Mouse (Mus musculus): ENCODE measurements around the gene Cerk. TPM values are rescaled to one million over a fixed set of nuclear protein-coding genes. Genes with fewer than 3 reads are reported as not detected.
A peak's percentile ranks its signal among the peaks of the same experiment; 100 is the strongest.
"Not testable (repeated sequence)": the region's sequence is repeated elsewhere in the genome, so short reads cannot be mapped to it uniquely, and the experiment has no call there.

Gene Cerk
- polyA plus RNA-seq, 1 experiment from 2014 or later: 12.4 TPM

DNA sequence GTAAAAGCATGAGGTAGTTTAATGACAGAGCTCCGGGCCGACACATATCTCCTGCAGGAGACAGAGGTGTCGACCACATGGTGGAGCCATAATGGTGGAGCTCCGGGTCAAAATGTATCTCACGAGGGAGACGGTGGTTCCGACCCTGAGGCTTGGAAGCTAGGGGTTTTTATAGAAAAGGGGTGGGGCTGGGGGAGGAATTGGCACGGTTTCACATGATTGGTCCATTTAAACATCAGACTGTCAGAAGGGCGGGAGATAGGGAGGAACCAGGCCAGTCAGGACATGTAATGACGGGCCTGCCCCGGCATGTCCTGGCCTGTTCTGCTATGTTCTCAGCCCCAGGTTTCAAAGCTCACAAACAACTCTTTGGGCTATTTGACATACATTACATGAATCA, 36.0 kb upstream of the Cerk start:
- ATAC-seq (replicated peaks; ENCODE audit: low FRiP score); H3K4me3 ChIP-seq (replicated peaks); H3K36me3 ChIP-seq; H3K9ac ChIP-seq; H3K27ac ChIP-seq; H3K9me3 ChIP-seq (replicated peaks); H3K4me2 ChIP-seq; H3K27me3 ChIP-seq: not testable (repeated sequence)
- 78% methylated on average over 11 of the region's 11 CpGs for WGBS
- H3K4me1 ChIP-seq: peaks cover 23% of the 10 kb centered on the region

GRCm38 (mm10) chr15:86221369-86221768, 35.4 kb upstream of the Cerk start:
- H3K9ac ChIP-seq: no peak overlapping the region
- H3K27me3 ChIP-seq: no peaks in the 10 kb centered on the region
- WGBS: 85% methylated on average over 4 of the region's 4 CpGs
- no peak overlapping the region for H3K4me2 ChIP-seq
- H3K9me3 ChIP-seq (replicated peaks): no peaks in the 10 kb centered on the region
- no peak overlapping the region for H3K4me3 ChIP-seq (replicated peaks)
- peaks cover 23% of the 10 kb centered on the region for H3K4me1 ChIP-seq
- no peak for ATAC-seq (replicated peaks; ENCODE audit: low FRiP score)
- peaks cover 4% of the 10 kb centered on the region; the same call in 1 of the 2 replicates for H3K36me3 ChIP-seq
- H3K27ac ChIP-seq: no peak overlapping the region

DNA sequence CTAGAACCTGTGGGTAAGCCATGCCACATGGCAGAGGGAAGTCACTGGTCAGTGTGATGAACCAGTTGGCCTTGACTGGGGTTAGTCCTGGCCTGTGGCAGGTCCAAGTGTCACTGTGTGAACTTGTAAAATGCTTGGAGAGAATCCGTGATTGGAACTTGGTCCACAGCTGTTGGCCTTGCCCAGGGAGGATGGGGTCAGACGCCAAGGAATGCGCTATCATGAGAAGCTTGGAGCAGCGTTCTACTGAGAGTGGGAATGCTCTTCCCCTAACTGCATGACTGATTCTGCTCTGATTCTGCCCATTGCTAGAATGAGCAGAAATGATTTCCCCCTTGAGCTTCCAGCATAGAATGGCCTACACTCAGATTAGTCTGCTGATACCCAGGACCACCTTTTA, 34.8 kb upstream of the Cerk start:
- ATAC-seq (replicated peaks; ENCODE audit: low FRiP score): peak; percentile 33
- Histone ChIP-seq H3K9ac (no peak overlapping the region), H3K27ac (peak overlapping the region; percentile 51; the same call in 1 of the 2 replicates), H3K36me3 (peaks cover 4% of the 10 kb centered on the region; the same call in 1 of the 2 replicates), H3K9me3 (replicated peaks) (no peaks in the 10 kb centered on the region), H3K27me3 (no peaks in the 10 kb centered on the region), H3K4me3 (replicated peaks) (no peak overlapping the region), H3K4me1 (peaks cover 23% of the 10 kb centered on the region), H3K4me2 (no peak overlapping the region)
- WGBS: 49% methylated on average over 4 of the region's 4 CpGs

- H3K4me3 ChIP-seq (replicated peaks): no peak overlapping the region
- 59% methylated on average over 5 of the region's 5 CpGs for WGBS
- peaks cover 4% of the 10 kb centered on the region; the same call in 1 of the 2 replicates for H3K36me3 ChIP-seq
- no peak overlapping the region for H3K4me2 ChIP-seq
- H3K27me3 ChIP-seq: no peaks in the 10 kb centered on the region
- H3K27ac ChIP-seq: peak overlapping the region; percentile 51
- H3K9ac ChIP-seq: no peak overlapping the region
- peak; percentile 75 for ATAC-seq (replicated peaks; ENCODE audit: low FRiP score)
- H3K9me3 ChIP-seq (replicated peaks): no peaks in the 10 kb centered on the region
- H3K4me1 ChIP-seq: peaks cover 24% of the 10 kb centered on the region
Measured at GRCm38 (mm10) chr15:86220229-86220630, 34.3 kb upstream of the Cerk start.

- Histone ChIP-seq H3K9ac (no peak overlapping the region), H3K4me1 (peaks cover 30% of the 10 kb centered on the region), H3K4me3 (replicated peaks) (no peak overlapping the region), H3K9me3 (replicated peaks) (no peaks in the 10 kb centered on the region), H3K4me2 (no peak overlapping the region), H3K27me3 (no peaks in the 10 kb centered on the region), H3K36me3 (peaks cover 4% of the 10 kb centered on the region; the same call in 1 of the 2 replicates), H3K27ac (peak overlapping the region; percentile 51; the same call in 1 of the 2 replicates)
- no peak for ATAC-seq (replicated peaks; ENCODE audit: low FRiP score)
- WGBS: 62% methylated on average over 7 of the region's 7 CpGs
Measured at GRCm38 (mm10) chr15:86219534-86220228, 33.7 kb upstream of the Cerk start.

- not testable (repeated sequence) for H3K36me3 ChIP-seq; H3K9ac ChIP-seq; H3K4me2 ChIP-seq; H3K4me3 ChIP-seq (replicated peaks); ATAC-seq (replicated peaks; ENCODE audit: low FRiP score); H3K9me3 ChIP-seq (replicated peaks); H3K27me3 ChIP-seq; H3K27ac ChIP-seq
- H3K4me1 ChIP-seq: peaks cover 47% of the 10 kb centered on the region
- 83% methylated on average over 9 of the region's 9 CpGs for WGBS
Measured at GRCm38 (mm10) chr15:86216641-86217040, 30.7 kb upstream of the Cerk start.

GRCm38 (mm10) chr15:86214549-86215201, 28.7 kb upstream of the Cerk start:
- H3K9ac ChIP-seq: peak overlapping the region; percentile 88
- H3K27ac ChIP-seq: peak overlapping the region; percentile 93
- H3K4me3 ChIP-seq (replicated peaks): peak overlapping the region; percentile 80
- ATAC-seq (replicated peaks; ENCODE audit: low FRiP score): peak; percentile 50; the same call in 1 of the 2 replicates
- WGBS: 11% methylated on average over 25 of the region's 25 CpGs
- no peaks in the 10 kb centered on the region for H3K9me3 ChIP-seq (replicated peaks)
- H3K4me2 ChIP-seq: peak overlapping the region; percentile 96
- H3K36me3 ChIP-seq: peaks cover 10% of the 10 kb centered on the region; the same call in 1 of the 2 replicates
- H3K4me1 ChIP-seq: peaks cover 33% of the 10 kb centered on the region
- no peaks in the 10 kb centered on the region for H3K27me3 ChIP-seq

DNA sequence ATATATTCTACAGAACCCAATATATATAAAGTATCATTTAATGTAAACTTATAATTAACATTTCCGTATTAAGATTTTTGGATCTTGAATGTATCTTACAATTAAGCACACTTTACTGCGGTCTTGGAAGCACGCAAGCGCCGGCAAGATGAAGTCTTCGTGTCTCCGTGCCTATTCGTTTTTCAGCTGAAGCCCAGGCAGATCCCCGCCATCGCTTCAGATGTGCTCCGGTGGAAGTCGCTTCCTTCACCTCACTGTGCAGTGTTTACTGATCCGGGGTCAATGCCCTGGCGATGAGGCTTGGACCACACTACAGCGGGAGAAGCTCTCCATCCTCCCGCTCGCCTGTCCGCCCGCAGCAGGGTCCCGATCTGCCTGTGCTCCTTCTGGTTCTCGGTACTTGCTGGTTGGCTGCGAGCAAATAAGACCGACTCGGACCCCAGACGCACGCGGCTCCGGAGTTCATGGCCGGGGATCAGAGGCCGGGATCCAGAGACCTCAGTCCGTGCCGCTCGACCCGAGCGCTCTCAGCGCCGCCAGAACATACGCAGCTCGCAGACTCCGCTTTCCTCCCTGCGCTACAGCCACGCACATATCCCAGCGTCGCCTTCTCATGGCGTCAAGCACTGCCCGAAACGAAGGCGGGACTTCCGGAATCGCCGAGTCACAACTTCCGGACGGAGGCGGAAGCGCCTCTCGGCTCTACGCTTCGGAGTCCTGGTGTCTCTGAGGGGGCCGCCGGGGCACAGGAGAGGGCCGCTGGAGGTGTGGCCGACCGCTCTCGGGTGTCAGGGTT, 28.0 kb upstream of the Cerk start, which contains the start of gene Tbc1d22a:
Gene Tbc1d22a, plus strand, starts transcription at position 707 of the 796 bp plus-strand sequence.
- Histone ChIP-seq H3K4me2 (peak within 1 kb of the TSS; percentile 96), H3K36me3 (peaks cover 10% of the 10 kb centered on the region; the same call in 1 of the 2 replicates), H3K27ac (peak within 1 kb of the TSS; percentile 93), H3K27me3 (no peaks in the 10 kb centered on the region), H3K4me3 (replicated peaks) (peak within 1 kb of the TSS; percentile 80), H3K4me1 (peaks cover 26% of the 10 kb centered on the region), H3K9ac (peak within 1 kb of the TSS; percentile 88), H3K9me3 (replicated peaks) (no peaks in the 10 kb centered on the region)
- ATAC-seq (replicated peaks; ENCODE audit: low FRiP score): peak; percentile 94
- WGBS: under 1% methylated on average over 64 of the region's 64 CpGs

DNA sequence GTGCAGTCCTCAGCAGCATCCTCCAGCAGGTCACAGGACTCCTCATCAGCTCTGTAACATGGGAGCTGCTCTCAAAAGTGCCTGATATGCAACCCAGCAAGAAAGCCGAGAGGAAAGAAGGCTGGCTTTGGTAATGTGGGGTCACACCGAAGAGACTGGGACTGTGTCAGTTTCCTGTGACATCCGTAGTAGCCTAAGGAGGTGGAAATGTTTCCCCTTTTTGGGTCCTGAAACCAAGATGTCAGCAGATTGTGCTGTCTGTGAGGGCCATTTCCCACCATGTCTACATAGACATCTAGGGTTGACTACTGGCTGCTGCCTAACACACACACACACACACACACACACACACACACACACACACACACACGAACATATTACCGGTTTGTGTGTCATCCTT, 26.3 kb upstream of the Cerk start:
- not testable (repeated sequence) for H3K9me3 ChIP-seq (replicated peaks); H3K27me3 ChIP-seq; H3K4me3 ChIP-seq (replicated peaks); H3K4me2 ChIP-seq; ATAC-seq (replicated peaks; ENCODE audit: low FRiP score); H3K9ac ChIP-seq; H3K36me3 ChIP-seq; H3K27ac ChIP-seq
- H3K4me1 ChIP-seq: peaks cover 25% of the 10 kb centered on the region
- 88% methylated on average over 5 of the region's 5 CpGs for WGBS

GRCm38 (mm10) chr15:86206385-86206784, 20.4 kb upstream of the Cerk start:
- Histone ChIP-seq H3K27ac (peak overlapping the region; percentile 72), H3K36me3 (0 out of 2 replicates have a peak, but pooled peaks cover 4% of the 10 kb centered on the region), H3K4me3 (replicated peaks) (no peak overlapping the region), H3K9ac (no peak overlapping the region), H3K4me1 (peaks cover 31% of the 10 kb centered on the region), H3K9me3 (replicated peaks) (no peaks in the 10 kb centered on the region), H3K4me2 (no peak overlapping the region), H3K27me3 (no peaks in the 10 kb centered on the region)
- 61% methylated on average over 4 of the region's 4 CpGs for WGBS
- no peak for ATAC-seq (replicated peaks; ENCODE audit: low FRiP score)

DNA sequence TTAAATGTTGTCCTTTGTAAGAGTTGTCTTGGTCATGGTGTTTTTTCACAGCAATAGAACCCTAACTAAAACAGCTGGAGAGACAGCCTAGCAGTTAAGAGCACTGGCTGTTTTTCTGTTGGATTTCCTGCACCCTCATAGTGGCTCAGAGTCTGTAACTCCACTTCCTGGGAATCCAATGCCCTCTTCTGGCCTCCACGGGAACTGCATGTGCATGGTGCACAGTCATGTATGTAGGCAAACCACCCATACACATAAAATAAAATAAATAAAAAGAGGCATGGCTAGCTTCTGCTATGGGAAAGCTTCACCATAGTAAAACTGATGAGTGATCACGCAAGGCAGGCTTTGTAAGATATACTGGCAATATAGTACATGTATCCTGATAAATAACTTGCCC, 19.4 kb upstream of the Cerk start:
- H3K4me1 ChIP-seq: peaks cover 42% of the 10 kb centered on the region
- H3K4me2 ChIP-seq: no peak overlapping the region
- no peak overlapping the region for H3K27ac ChIP-seq
- ATAC-seq (replicated peaks; ENCODE audit: low FRiP score): no peak
- 0 out of 2 replicates have a peak, but pooled peaks cover under 1% of the 10 kb centered on the region for H3K36me3 ChIP-seq
- H3K9ac ChIP-seq: no peak overlapping the region
- WGBS: 63% methylated on average over 2 of the region's 2 CpGs
- no peaks in the 10 kb centered on the region for H3K9me3 ChIP-seq (replicated peaks)
- H3K27me3 ChIP-seq: no peaks in the 10 kb centered on the region
- H3K4me3 ChIP-seq (replicated peaks): no peak overlapping the region

All from kidney, embryonic 15.5 days (tissue).